Mouse (Mus musculus) limb, embryonic 13.5 days (tissue): ENCODE results near the gene Gm5901. TPM values are rescaled to one million over a fixed set of nuclear protein-coding genes. Genes with fewer than 3 reads are reported as not detected.
"Not testable (repeated sequence)": the region's sequence is repeated elsewhere in the genome, so short reads cannot be mapped to it uniquely, and the experiment has no call there.

Source experiments
- ATAC-seq: fragments of 200-750 bp; cut with Nextera tagmentation; 2 replicates; pipeline ENCODE4 v1.8.0; 2017; ENCODE audit warnings: low read depth, moderate number of reproducible peaks, moderate TSS enrichment; ENCODE audit not compliant: low FRiP score
- H3K27ac ChIP-seq: fragments of 300-500 bp; sonication (generic); 2 replicates; pipeline ENCODE4 v1.5.1; 2015; ENCODE audit warnings: inconsistent platforms, mild to moderate bottlenecking, moderate library complexity
- H3K27me3 ChIP-seq: fragments of 300-500 bp; sonication (generic); 2 replicates; pipeline ENCODE4 v1.6.1; 2015; ENCODE audit warnings: mild to moderate bottlenecking, inconsistent platforms
- H3K36me3 ChIP-seq: fragments of 300-500 bp; sonication (generic); 2 replicates; pipeline ENCODE4 v1.6.1; 2015; ENCODE audit warnings: inconsistent platforms, mild to moderate bottlenecking, moderate library complexity
- H3K4me1 ChIP-seq: fragments of 300-500 bp; sonication (generic); 2 replicates; pipeline ENCODE4 v1.6.1; 2015; ENCODE audit warnings: inconsistent platforms
- H3K4me2 ChIP-seq: fragments of 300-500 bp; sonication (generic); replicated peaks from 2 replicates; pipeline ENCODE4 v1.6.1; 2015; ENCODE audit warnings: inconsistent platforms, mild to moderate bottlenecking, moderate library complexity
- H3K4me3 ChIP-seq: fragments of 300-500 bp; sonication (generic); 2 replicates; pipeline ENCODE4 v1.5.1; 2015; ENCODE audit warnings: moderate library complexity, mild to moderate bottlenecking, inconsistent platforms
- H3K9ac ChIP-seq: fragments of 300-500 bp; sonication (generic); 2 replicates; pipeline ENCODE4 v1.6.1; 2015; ENCODE audit warnings: mild to moderate bottlenecking, inconsistent platforms
- H3K9me3 ChIP-seq: fragments of 300-500 bp; sonication (generic); 2 replicates; pipeline ENCODE4 v1.6.1; 2016; ENCODE audit warnings: inconsistent platforms
- WGBS: fragments of 180-500 bp; shearing (Covaris S2); methylation state at CpG from one replicate; pipeline ENCODE4 v1.1.7; 2015; 5-methylcytosine and 5-hydroxymethylcytosine counted together
- polyA plus RNA-seq: library from polyadenylated mRNA; unstranded; fragments of >200 nt; fragmentation: Nextera tagmentation; extraction: Ambion mirVana; gene quantifications from 2 replicates; pipeline ENCODE4 v1.2.1, GENCODE M21; 2015

The Gm5901 gene
- not detected in 2 replicates for polyA plus RNA-seq

GRCm38 (mm10) chr7:105374866-105375265, at the start of gene Gm5901:
Gene Gm5901 (plus strand): TSS chr7:105375038.
- H3K4me2 ChIP-seq: no peak within 1 kb of the TSS
- no peaks in the 10 kb centered on the region for H3K9me3 ChIP-seq
- H3K27me3 ChIP-seq: no peaks in the 10 kb centered on the region
- no peak within 1 kb of the TSS for H3K9ac ChIP-seq
- no peak for ATAC-seq
- no peak within 1 kb of the TSS for H3K4me3 ChIP-seq
- peaks cover 67% of the 10 kb centered on the region for H3K36me3 ChIP-seq
- no peaks in the 10 kb centered on the region for H3K4me1 ChIP-seq
- 100% methylated on average over 1 of the region's 1 CpGs for WGBS
- H3K27ac ChIP-seq: no peak within 1 kb of the TSS

- H3K4me1 ChIP-seq: no peaks in the 10 kb centered on the region
- 70% methylated on average over 2 of the region's 2 CpGs for WGBS
- ATAC-seq: no peak
- H3K4me3 ChIP-seq: no peak overlapping the region
- H3K36me3 ChIP-seq: no peaks in the 10 kb centered on the region
- H3K9ac ChIP-seq: no peak overlapping the region
- no peak overlapping the region for H3K27ac ChIP-seq
- no peak overlapping the region for H3K4me2 ChIP-seq
- H3K27me3 ChIP-seq: no peaks in the 10 kb centered on the region
- no peaks in the 10 kb centered on the region for H3K9me3 ChIP-seq
These were observed 49.5 kb upstream of the Gm5901 start for GRCm38 (mm10) chr7:105325302-105325701.

GRCm38 (mm10) chr7:105334004-105334403, 40.8 kb upstream of the Gm5901 start, which contains the start of gene Olfr690:
Gene Olfr690 (minus strand): TSS chr7:105334104.
- no peak within 1 kb of the TSS for H3K27ac ChIP-seq
- H3K9me3 ChIP-seq: no peaks in the 10 kb centered on the region
- no peaks in the 10 kb centered on the region for H3K36me3 ChIP-seq
- ATAC-seq: no peak
- H3K9ac ChIP-seq: no peak within 1 kb of the TSS
- H3K4me3 ChIP-seq: no peak within 1 kb of the TSS
- no peaks in the 10 kb centered on the region for H3K4me1 ChIP-seq
- 83% methylated on average over 1 of the region's 1 CpGs for WGBS
- H3K27me3 ChIP-seq: no peaks in the 10 kb centered on the region
- H3K4me2 ChIP-seq: no peak within 1 kb of the TSS

GRCm38 (mm10) chr7:105342170-105342569, 32.7 kb upstream of the Gm5901 start, which contains the start of gene Olfr691:
Gene Olfr691 (minus strand): TSS chr7:105342270.
- Histone ChIP-seq H3K27me3 (no peaks in the 10 kb centered on the region), H3K4me1 (no peaks in the 10 kb centered on the region), H3K27ac (no peak within 1 kb of the TSS), H3K36me3 (no peaks in the 10 kb centered on the region), H3K4me2 (no peak within 1 kb of the TSS), H3K9me3 (no peaks in the 10 kb centered on the region), H3K4me3 (no peak within 1 kb of the TSS), H3K9ac (no peak within 1 kb of the TSS)
- ATAC-seq: no peak
- WGBS: 49% methylated on average over 1 of the region's 1 CpGs

- Histone ChIP-seq H3K4me3 (no peak overlapping the region), H3K27me3 (no peaks in the 10 kb centered on the region), H3K9me3 (no peaks in the 10 kb centered on the region), H3K27ac (no peak overlapping the region), H3K4me2 (no peak overlapping the region), H3K9ac (no peak overlapping the region), H3K4me1 (no peaks in the 10 kb centered on the region), H3K36me3 (no peaks in the 10 kb centered on the region)
- WGBS: 70% methylated on average over 2 of the region's 2 CpGs
- no peak for ATAC-seq
These were observed 32.1 kb upstream of the Gm5901 start for GRCm38 (mm10) chr7:105342752-105343151.

- H3K9me3 ChIP-seq, H3K36me3 ChIP-seq, H3K4me2 ChIP-seq, H3K9ac ChIP-seq, H3K4me1 ChIP-seq, H3K27me3 ChIP-seq, H3K27ac ChIP-seq, ATAC-seq, H3K4me3 ChIP-seq: not testable (repeated sequence)
- WGBS: no CpG with 5 or more reads among the region's 5 CpGs
These were observed 18.8 kb upstream of the Gm5901 start for GRCm38 (mm10) chr7:105356064-105356463.

GRCm38 (mm10) chr7:105356487-105356886, 18.4 kb upstream of the Gm5901 start:
- not testable (repeated sequence) for H3K9ac ChIP-seq, H3K4me2 ChIP-seq, H3K36me3 ChIP-seq, H3K4me1 ChIP-seq, ATAC-seq, H3K4me3 ChIP-seq, H3K9me3 ChIP-seq, H3K27ac ChIP-seq, H3K27me3 ChIP-seq
- 100% methylated on average over 1 of the region's 2 CpGs for WGBS

GRCm38 (mm10) chr7:105361713-105362112, 13.1 kb upstream of the Gm5901 start:
- H3K4me1 ChIP-seq: no peaks in the 10 kb centered on the region
- ATAC-seq: no peak
- no peaks in the 10 kb centered on the region for H3K27me3 ChIP-seq
- no peaks in the 10 kb centered on the region for H3K36me3 ChIP-seq
- no peak overlapping the region for H3K27ac ChIP-seq
- no peaks in the 10 kb centered on the region for H3K9me3 ChIP-seq
- H3K9ac ChIP-seq: no peak overlapping the region
- 84% methylated on average over 2 of the region's 2 CpGs for WGBS
- no peak overlapping the region for H3K4me3 ChIP-seq
- H3K4me2 ChIP-seq: no peak overlapping the region

- no peaks in the 10 kb centered on the region for H3K27me3 ChIP-seq
- H3K4me2 ChIP-seq: no peak overlapping the region
- H3K4me3 ChIP-seq: no peak overlapping the region
- 73% methylated on average over 5 of the region's 5 CpGs for WGBS
- H3K4me1 ChIP-seq: no peaks in the 10 kb centered on the region
- H3K9me3 ChIP-seq: no peaks in the 10 kb centered on the region
- peaks cover 8% of the 10 kb centered on the region for H3K36me3 ChIP-seq
- no peak overlapping the region for H3K27ac ChIP-seq
- no peak for ATAC-seq
- no peak overlapping the region for H3K9ac ChIP-seq
These were observed 7.6 kb upstream of the Gm5901 start for GRCm38 (mm10) chr7:105367268-105367667.

GRCm38 (mm10) chr7:105367930-105368329, 6.9 kb upstream of the Gm5901 start, which contains the start of gene Olfr692:
Gene Olfr692 (plus strand): TSS chr7:105368230.
- Histone ChIP-seq H3K4me3 (no peak within 1 kb of the TSS), H3K27me3 (no peaks in the 10 kb centered on the region), H3K36me3 (peaks cover 8% of the 10 kb centered on the region), H3K9me3 (no peaks in the 10 kb centered on the region), H3K4me2 (no peak within 1 kb of the TSS), H3K4me1 (no peaks in the 10 kb centered on the region), H3K9ac (no peak within 1 kb of the TSS), H3K27ac (no peak within 1 kb of the TSS)
- WGBS: 81% methylated on average over 1 of the region's 1 CpGs
- ATAC-seq: no peak

- no peak overlapping the region for H3K27ac ChIP-seq
- H3K4me3 ChIP-seq: no peak overlapping the region
- H3K9me3 ChIP-seq: no peaks in the 10 kb centered on the region
- peaks cover 12% of the 10 kb centered on the region for H3K36me3 ChIP-seq
- ATAC-seq: no peak
- no peak overlapping the region for H3K9ac ChIP-seq
- H3K4me2 ChIP-seq: no peak overlapping the region
- 93% methylated on average over 4 of the region's 4 CpGs for WGBS
- no peaks in the 10 kb centered on the region for H3K27me3 ChIP-seq
- no peaks in the 10 kb centered on the region for H3K4me1 ChIP-seq
These were observed 6.3 kb upstream of the Gm5901 start for GRCm38 (mm10) chr7:105368521-105368920.

GRCm38 (mm10) chr7:105372912-105373311, 1.9 kb upstream of the Gm5901 start:
- Histone ChIP-seq H3K9me3 (no peaks in the 10 kb centered on the region), H3K4me2 (no peak overlapping the region), H3K9ac (no peak overlapping the region), H3K36me3 (peaks cover 48% of the 10 kb centered on the region), H3K4me1 (no peaks in the 10 kb centered on the region), H3K27ac (no peak overlapping the region), H3K4me3 (no peak overlapping the region), H3K27me3 (no peaks in the 10 kb centered on the region)
- ATAC-seq: no peak
- 68% methylated on average over 1 of the region's 1 CpGs for WGBS

- no peak overlapping the region for H3K9ac ChIP-seq
- no peak overlapping the region for H3K27ac ChIP-seq
- no peak overlapping the region for H3K4me2 ChIP-seq
- H3K4me1 ChIP-seq: no peaks in the 10 kb centered on the region
- no peaks in the 10 kb centered on the region for H3K27me3 ChIP-seq
- no peak overlapping the region for H3K4me3 ChIP-seq
- no peak for ATAC-seq
- no peaks in the 10 kb centered on the region for H3K9me3 ChIP-seq
- 94% methylated on average over 4 of the region's 4 CpGs for WGBS
- H3K36me3 ChIP-seq: peaks cover 54% of the 10 kb centered on the region
These were observed 1.3 kb upstream of the Gm5901 start for GRCm38 (mm10) chr7:105373509-105373908.
